Mouse (Mus musculus): ENCODE measurements at regions not wholly inside any gene's neighbourhood (a gene's known extent, or its start where the extent isn't known, plus 50 kb on each side); places are given as distances from the start of the nearest gene placed in this dataset.

GRCm38 (mm10) chr13:69867296-69868065 lies 65.3 kb downstream of the Med10 start:
- Histone ChIP-seq H3K27me3 (ENCODE audit: low read depth, poor library complexity, severe bottlenecking) (no peaks in the 10 kb centered on the region), H3K4me1 (no peaks in the 10 kb centered on the region), H3K36me3 (no peaks in the 10 kb centered on the region), H3K4me3 (no peak overlapping the region), H3K27ac (replicated peaks) (no peak overlapping the region), H3K9me3 (replicated peaks) (no peaks in the 10 kb centered on the region)
- DNase-seq (ENCODE audit: low spot score): no peak
- 85% methylated on average over 15 of the region's 15 CpGs for WGBS

- H3K9me3 ChIP-seq (replicated peaks): no peaks in the 10 kb centered on the region
- H3K4me3 ChIP-seq: no peak overlapping the region
- peak; percentile 17 for DNase-seq (ENCODE audit: low spot score)
- H3K27me3 ChIP-seq (ENCODE audit: low read depth, poor library complexity, severe bottlenecking): no peaks in the 10 kb centered on the region
- no peaks in the 10 kb centered on the region for H3K36me3 ChIP-seq
- H3K4me1 ChIP-seq: no peaks in the 10 kb centered on the region
- H3K27ac ChIP-seq (replicated peaks): no peak overlapping the region
- WGBS: 30% methylated on average over 5 of the region's 5 CpGs
Measured at GRCm38 (mm10) chr13:69896536-69896935, 94.3 kb downstream of the Med10 start.

- Histone ChIP-seq H3K27ac (replicated peaks) (no peak overlapping the region), H3K27me3 (ENCODE audit: low read depth, poor library complexity, severe bottlenecking) (no peaks in the 10 kb centered on the region), H3K36me3 (no peaks in the 10 kb centered on the region), H3K9me3 (replicated peaks) (no peaks in the 10 kb centered on the region), H3K4me1 (no peaks in the 10 kb centered on the region), H3K4me3 (no peak overlapping the region)
- DNase-seq (ENCODE audit: low spot score): no peak
Measured at GRCm38 (mm10) chr13:69901139-69901538, 98.9 kb downstream of the Med10 start.

- Histone ChIP-seq H3K27me3 (ENCODE audit: low read depth, poor library complexity, severe bottlenecking) (no peaks in the 10 kb centered on the region), H3K27ac (replicated peaks) (no peak overlapping the region), H3K9me3 (replicated peaks) (no peaks in the 10 kb centered on the region), H3K4me3 (no peak overlapping the region), H3K4me1 (no peaks in the 10 kb centered on the region), H3K36me3 (no peaks in the 10 kb centered on the region)
- WGBS: 84% methylated on average over 15 of the region's 15 CpGs
- DNase-seq (ENCODE audit: low spot score): no peak
Measured at GRCm38 (mm10) chr13:69906802-69907537, 104.8 kb downstream of the Med10 start.

GRCm38 (mm10) chr13:69915796-69916195 lies 113.6 kb downstream of the Med10 start:
- H3K27ac ChIP-seq (replicated peaks): no peak overlapping the region
- H3K27me3 ChIP-seq (ENCODE audit: low read depth, poor library complexity, severe bottlenecking): no peaks in the 10 kb centered on the region
- no peak for DNase-seq (ENCODE audit: low spot score)
- 89% methylated on average over 3 of the region's 3 CpGs for WGBS
- H3K4me1 ChIP-seq: 0 out of 2 replicates have a peak, but pooled peaks cover 4% of the 10 kb centered on the region
- no peaks in the 10 kb centered on the region for H3K36me3 ChIP-seq
- H3K4me3 ChIP-seq: no peak overlapping the region
- no peaks in the 10 kb centered on the region; the same call in 1 of the 2 replicates for H3K9me3 ChIP-seq (replicated peaks)

GRCm38 (mm10) chr13:69932695-69933550 lies 130.7 kb downstream of the Med10 start:
- H3K9me3 ChIP-seq (replicated peaks): no peaks in the 10 kb centered on the region
- peak overlapping the region; percentile 74; the same call in 1 of the 2 replicates for H3K27ac ChIP-seq (replicated peaks)
- WGBS: 69% methylated on average over 9 of the region's 9 CpGs
- H3K4me1 ChIP-seq: peaks cover 20% of the 10 kb centered on the region
- H3K27me3 ChIP-seq (ENCODE audit: low read depth, poor library complexity, severe bottlenecking): peaks cover 4% of the 10 kb centered on the region; the same call in 1 of the 2 replicates
- peak overlapping the region; percentile 38; the same call in 1 of the 2 replicates for H3K4me3 ChIP-seq
- no peaks in the 10 kb centered on the region for H3K36me3 ChIP-seq
- DNase-seq (ENCODE audit: low spot score): peak; percentile 12

GRCm38 (mm10) chr13:69933551-69933845 lies 131.3 kb downstream of the Med10 start:
- Histone ChIP-seq H3K4me3 (peak overlapping the region; percentile 38), H3K27ac (replicated peaks) (peak overlapping the region; percentile 74), H3K4me1 (peaks cover 20% of the 10 kb centered on the region), H3K27me3 (ENCODE audit: low read depth, poor library complexity, severe bottlenecking) (peaks cover 4% of the 10 kb centered on the region; the same call in 1 of the 2 replicates), H3K36me3 (no peaks in the 10 kb centered on the region), H3K9me3 (replicated peaks) (no peaks in the 10 kb centered on the region)
- peak; percentile 89 for DNase-seq (ENCODE audit: low spot score)
- 22% methylated on average over 6 of the region's 6 CpGs for WGBS

- WGBS: 93% methylated on average over 4 of the region's 4 CpGs
- Histone ChIP-seq H3K27me3 (ENCODE audit: low read depth, poor library complexity, severe bottlenecking) (no peaks in the 10 kb centered on the region; the same call in 1 of the 2 replicates), H3K4me1 (peaks cover 12% of the 10 kb centered on the region), H3K4me3 (no peak overlapping the region), H3K9me3 (replicated peaks) (no peaks in the 10 kb centered on the region), H3K36me3 (no peaks in the 10 kb centered on the region), H3K27ac (replicated peaks) (no peak overlapping the region)
- DNase-seq (ENCODE audit: low spot score): no peak
Measured at GRCm38 (mm10) chr13:69939791-69940190, 137.6 kb downstream of the Med10 start.

GRCm38 (mm10) chr13:69944651-69945050 lies 142.5 kb downstream of the Med10 start:
- WGBS: 5% methylated on average over 1 of the region's 1 CpGs

GRCm38 (mm10) chr13:69946615-69947014 lies 144.4 kb downstream of the Med10 start:
- Histone ChIP-seq H3K4me1 (peaks cover 15% of the 10 kb centered on the region), H3K36me3 (no peaks in the 10 kb centered on the region), H3K9me3 (replicated peaks) (0 out of 2 replicates have a peak, but pooled peaks cover 7% of the 10 kb centered on the region), H3K27me3 (ENCODE audit: low read depth, poor library complexity, severe bottlenecking) (no peaks in the 10 kb centered on the region), H3K4me3 (no peak overlapping the region), H3K27ac (replicated peaks) (no peak overlapping the region)
- WGBS: 83% methylated on average over 7 of the region's 7 CpGs
- no peak for DNase-seq (ENCODE audit: low spot score)

More at GRCm38 (mm10) chr13:69944651-69945050, 142.5 kb downstream of the Med10 start:
- DNase-seq (ENCODE audit: low spot score): no peak
- peaks cover 15% of the 10 kb centered on the region for H3K4me1 ChIP-seq
- no peaks in the 10 kb centered on the region for H3K36me3 ChIP-seq
- H3K9me3 ChIP-seq (replicated peaks): 0 out of 2 replicates have a peak, but pooled peaks cover 2% of the 10 kb centered on the region
- H3K4me3 ChIP-seq: no peak overlapping the region
- H3K27me3 ChIP-seq (ENCODE audit: low read depth, poor library complexity, severe bottlenecking): no peaks in the 10 kb centered on the region
- H3K27ac ChIP-seq (replicated peaks): no peak overlapping the region

GRCm38 (mm10) chr13:69952061-69952460 lies 149.9 kb downstream of the Med10 start:
- Histone ChIP-seq H3K36me3 (no peaks in the 10 kb centered on the region), H3K4me1 (no peaks in the 10 kb centered on the region)
- 91% methylated on average over 4 of the region's 4 CpGs for WGBS

GRCm38 (mm10) chr13:69954171-69954570 lies 152.0 kb downstream of the Med10 start:
- no peak for DNase-seq (ENCODE audit: low spot score)
- Histone ChIP-seq H3K4me3 (no peak overlapping the region), H3K27me3 (ENCODE audit: low read depth, poor library complexity, severe bottlenecking) (no peaks in the 10 kb centered on the region), H3K4me1 (no peaks in the 10 kb centered on the region), H3K9me3 (replicated peaks) (0 out of 2 replicates have a peak, but pooled peaks cover 7% of the 10 kb centered on the region), H3K36me3 (no peaks in the 10 kb centered on the region), H3K27ac (replicated peaks) (no peak overlapping the region)
- WGBS: 79% methylated on average over 5 of the region's 5 CpGs

More at GRCm38 (mm10) chr13:69952061-69952460, 149.9 kb downstream of the Med10 start:
- no peaks in the 10 kb centered on the region for H3K27me3 ChIP-seq (ENCODE audit: low read depth, poor library complexity, severe bottlenecking)
- no peak overlapping the region for H3K27ac ChIP-seq (replicated peaks)
- H3K9me3 ChIP-seq (replicated peaks): 0 out of 2 replicates have a peak, but pooled peaks cover 7% of the 10 kb centered on the region
- H3K4me3 ChIP-seq: no peak overlapping the region
- DNase-seq (ENCODE audit: low spot score): no peak
